Mouse (Mus musculus): ENCODE results near the gene Gpam. TPM values are rescaled to one million over a fixed set of nuclear protein-coding genes. Genes with fewer than 3 reads are reported as not detected.
A peak's percentile ranks its signal among the peaks of the same experiment; 100 is the strongest.
"Not testable (repeated sequence)": the region's sequence is repeated elsewhere in the genome, so short reads cannot be mapped to it uniquely, and the experiment has no call there.

The Gpam gene
- polyA plus RNA-seq (2012; ENCODE audit: insufficient read depth, insufficient read length, missing spikeins): 110 and 122 TPM in 2 replicates

DNA sequence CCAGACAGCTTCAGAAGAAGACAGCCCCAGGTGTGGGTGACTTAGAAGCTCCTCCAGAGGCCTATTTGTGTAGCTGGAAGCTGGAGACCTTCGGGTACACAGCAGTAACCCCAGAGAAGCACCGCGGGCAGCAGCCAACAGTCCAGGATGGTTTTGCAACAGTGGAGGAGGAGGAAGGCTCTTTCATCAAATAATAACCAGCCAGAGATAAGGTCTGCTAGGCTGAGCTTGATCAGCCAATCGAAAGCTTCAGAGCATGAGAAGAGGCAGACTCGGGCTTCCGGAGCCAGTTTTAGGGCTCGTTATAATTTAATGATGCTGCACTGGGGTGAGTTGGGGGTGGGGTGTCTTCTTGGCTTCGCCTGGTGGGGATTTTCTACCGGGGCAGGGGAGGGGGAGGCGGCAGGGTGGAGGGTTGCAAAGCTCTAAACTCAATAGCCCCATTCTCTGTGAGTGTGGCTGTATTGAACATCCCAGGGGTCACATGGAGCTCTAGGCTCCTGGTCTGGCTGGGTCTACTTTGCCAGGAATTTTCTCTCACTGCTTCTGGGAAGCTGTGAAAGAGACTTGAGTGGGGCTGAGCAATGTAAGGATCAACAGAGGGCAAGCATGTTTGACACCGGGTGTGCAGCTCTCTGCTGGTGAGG lies at the start of gene Gpam:
Gene Gpam (minus strand): TSS at position 167 of the 647 bp plus-strand sequence.
- Histone ChIP-seq H3K27ac (replicated peaks; ENCODE audit: low read depth, low read length) (no peak within 1 kb of the TSS), H3K4me3 (ENCODE audit: insufficient read depth, low read depth, low read length) (no peak within 1 kb of the TSS), H3K4me1 (ENCODE audit: control insufficient read depth, insufficient read depth, insufficient read length, low read length) (no peaks in the 10 kb centered on the region)

DNA sequence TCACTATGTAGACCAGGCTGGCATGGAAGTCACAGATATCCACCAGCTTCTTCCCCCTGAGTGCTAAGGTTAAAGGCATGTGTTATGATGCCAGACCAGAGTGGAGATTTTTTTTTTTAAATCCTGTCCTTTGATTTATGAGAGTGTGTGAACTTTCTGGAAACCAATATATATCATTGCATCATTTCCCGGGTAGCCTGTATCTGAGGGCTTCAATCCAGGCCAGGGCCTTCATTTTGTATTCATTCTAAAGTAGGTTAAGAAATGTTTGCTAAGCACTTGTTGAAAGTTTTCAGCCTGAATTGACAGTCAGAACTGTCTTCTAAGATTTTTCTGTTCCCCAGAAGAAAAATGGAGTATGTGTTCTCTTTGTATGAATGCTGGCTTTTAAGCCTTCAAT lies 44.5 kb upstream of the Gpam start:
- Histone ChIP-seq H3K4me3 (ENCODE audit: insufficient read depth, low read depth, low read length) (no peak overlapping the region), H3K4me1 (ENCODE audit: control insufficient read depth, insufficient read depth, insufficient read length, low read length) (peaks cover 4% of the 10 kb centered on the region), H3K27ac (replicated peaks; ENCODE audit: low read depth, low read length) (peak overlapping the region; percentile 79)

DNA sequence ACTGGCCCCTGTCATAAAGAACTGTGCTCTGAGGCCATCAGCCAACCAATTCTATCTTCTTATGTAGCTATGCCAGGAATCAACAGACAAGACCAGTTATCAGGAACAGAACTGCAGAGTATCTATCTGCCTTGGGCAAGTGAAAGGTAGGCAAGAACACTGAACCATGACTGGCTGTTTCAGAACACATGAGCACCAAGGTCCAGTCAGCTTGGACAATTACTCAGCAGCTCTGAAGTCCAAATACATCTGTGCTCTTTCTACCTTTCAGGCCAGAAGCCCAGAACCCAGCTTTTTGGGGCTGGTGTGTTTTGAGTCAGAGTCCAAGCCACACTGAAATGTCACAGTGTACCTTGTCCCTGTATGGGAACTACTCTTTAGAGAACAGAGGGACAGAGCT lies 43.4 kb upstream of the Gpam start:
- peaks cover 4% of the 10 kb centered on the region for H3K4me1 ChIP-seq (ENCODE audit: control insufficient read depth, insufficient read depth, insufficient read length, low read length)
- H3K27ac ChIP-seq (replicated peaks; ENCODE audit: low read depth, low read length): peak overlapping the region; percentile 51
- H3K4me3 ChIP-seq (ENCODE audit: insufficient read depth, low read depth, low read length): no peak overlapping the region

DNA sequence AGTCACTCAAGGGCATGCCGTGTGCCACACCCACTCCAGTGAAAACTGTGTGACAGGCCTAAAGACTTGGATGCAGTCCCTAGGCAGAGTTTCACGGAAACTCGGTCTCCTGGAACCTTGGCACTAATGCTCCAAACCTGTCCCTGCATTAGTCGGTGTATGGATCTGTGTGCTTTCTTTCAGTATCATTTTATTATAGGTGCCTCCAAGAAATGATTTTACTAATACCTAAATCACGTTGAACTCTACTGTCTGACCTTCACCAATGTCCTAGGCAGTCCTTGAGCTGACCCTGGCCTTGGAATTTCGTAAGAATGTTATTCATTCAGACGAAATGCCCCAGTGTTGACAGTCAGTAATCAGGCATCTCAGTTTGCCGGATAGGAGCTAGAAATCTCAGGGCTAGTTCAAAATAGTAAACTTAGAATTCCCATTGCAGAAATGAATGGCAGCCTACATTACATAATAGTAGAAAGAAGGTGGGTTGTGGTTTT lies 42.2 kb upstream of the Gpam start:
- peak overlapping the region; percentile 93 for H3K27ac ChIP-seq (replicated peaks; ENCODE audit: low read depth, low read length)
- H3K4me3 ChIP-seq (ENCODE audit: insufficient read depth, low read depth, low read length); H3K4me1 ChIP-seq (ENCODE audit: control insufficient read depth, insufficient read depth, insufficient read length, low read length): not testable (repeated sequence)

DNA sequence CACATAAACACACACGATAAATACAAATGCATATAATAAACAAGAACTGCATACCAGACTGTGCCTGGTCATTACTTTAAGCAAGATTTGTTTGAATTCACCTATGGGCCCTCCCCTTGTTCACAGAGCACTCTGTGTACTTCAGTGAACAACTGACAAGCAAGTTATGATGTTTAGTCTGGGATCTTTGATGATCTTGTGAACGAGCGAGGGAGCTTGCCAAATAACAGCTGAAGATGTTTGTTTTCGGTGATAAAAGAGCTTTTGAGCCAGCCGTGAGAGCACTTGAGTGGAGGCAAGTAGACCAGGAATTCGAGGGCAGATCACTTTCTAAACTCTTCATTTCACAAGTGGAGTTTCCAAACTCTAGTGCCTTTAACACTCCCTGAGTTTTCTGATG lies 41.3 kb upstream of the Gpam start:
- Histone ChIP-seq H3K4me3 (ENCODE audit: insufficient read depth, low read depth, low read length) (no peak overlapping the region), H3K4me1 (ENCODE audit: control insufficient read depth, insufficient read depth, insufficient read length, low read length) (peaks cover 7% of the 10 kb centered on the region)

DNA sequence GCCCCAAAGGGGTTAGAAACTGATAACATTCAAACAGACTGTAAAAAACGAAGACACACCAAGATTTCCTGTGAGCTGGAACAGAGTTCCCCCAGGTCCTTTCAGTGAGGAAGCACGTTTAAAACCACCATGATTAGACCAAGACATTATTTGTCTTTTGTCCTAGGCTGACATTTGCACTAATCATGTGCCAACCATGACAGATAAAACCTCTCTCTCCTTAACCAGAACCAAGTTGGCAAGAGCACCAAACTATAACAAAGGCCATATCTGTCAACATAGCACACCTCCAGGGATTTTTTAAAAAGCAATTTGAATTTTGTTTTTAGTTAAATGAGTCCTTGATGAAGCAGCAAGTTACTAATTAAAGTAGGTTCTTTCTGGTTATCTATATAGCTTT lies 40.7 kb upstream of the Gpam start:
- Histone ChIP-seq H3K27ac (replicated peaks; ENCODE audit: low read depth, low read length) (peak overlapping the region; percentile 97), H3K4me1 (ENCODE audit: control insufficient read depth, insufficient read depth, insufficient read length, low read length) (peaks cover 7% of the 10 kb centered on the region), H3K4me3 (ENCODE audit: insufficient read depth, low read depth, low read length) (no peak overlapping the region)

More for the DNA sequence above, 41.3 kb upstream of the Gpam start:
- peak overlapping the region; percentile 97 for H3K27ac ChIP-seq (replicated peaks; ENCODE audit: low read depth, low read length)

DNA sequence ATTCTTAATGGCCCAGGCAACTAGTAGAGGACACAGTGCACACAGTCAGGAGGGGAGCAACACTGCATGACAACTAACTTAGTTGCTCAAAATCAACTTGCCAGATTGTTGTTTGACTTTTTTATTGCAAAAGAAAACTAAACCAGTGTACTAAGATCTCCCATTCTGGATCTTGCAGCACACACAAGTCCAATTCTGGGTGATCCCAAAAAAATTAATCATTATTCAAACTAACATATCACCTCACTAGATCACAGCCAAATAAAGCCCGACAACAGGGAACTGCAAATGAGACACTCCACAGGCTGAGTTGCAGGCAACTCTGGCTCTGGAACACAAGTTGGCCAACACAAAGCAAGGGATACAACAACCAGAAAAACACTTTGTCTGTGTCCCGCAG lies 39.7 kb upstream of the Gpam start:
- Histone ChIP-seq H3K27ac (replicated peaks; ENCODE audit: low read depth, low read length) (peak overlapping the region; percentile 95), H3K4me1 (ENCODE audit: control insufficient read depth, insufficient read depth, insufficient read length, low read length) (peaks cover 7% of the 10 kb centered on the region), H3K4me3 (ENCODE audit: insufficient read depth, low read depth, low read length) (no peak overlapping the region)

DNA sequence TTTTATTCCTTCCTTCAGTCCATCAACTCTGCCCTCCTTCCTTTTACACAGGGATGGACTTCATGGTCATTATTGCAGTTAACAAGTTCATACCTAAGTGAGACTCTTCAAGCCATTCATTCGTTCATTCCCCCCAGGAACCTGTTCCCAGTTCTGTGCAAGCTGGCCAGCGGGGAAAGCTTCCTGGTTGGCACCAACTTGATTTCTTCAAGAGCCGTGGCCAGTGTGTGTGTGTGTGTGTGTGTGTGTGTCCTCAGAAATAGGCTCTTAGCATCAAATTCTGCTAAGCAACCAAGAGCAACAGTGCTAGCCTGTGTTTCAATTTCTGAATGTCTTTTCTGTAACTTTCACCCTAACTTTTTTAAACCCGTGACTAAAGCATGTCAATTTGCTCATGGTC lies 38.9 kb upstream of the Gpam start:
- no peak overlapping the region for H3K4me3 ChIP-seq (ENCODE audit: insufficient read depth, low read depth, low read length)
- H3K27ac ChIP-seq (replicated peaks; ENCODE audit: low read depth, low read length): peak overlapping the region; percentile 95
- peaks cover 7% of the 10 kb centered on the region; the same call in 1 of the 2 replicates for H3K4me1 ChIP-seq (ENCODE audit: control insufficient read depth, insufficient read depth, insufficient read length, low read length)

DNA sequence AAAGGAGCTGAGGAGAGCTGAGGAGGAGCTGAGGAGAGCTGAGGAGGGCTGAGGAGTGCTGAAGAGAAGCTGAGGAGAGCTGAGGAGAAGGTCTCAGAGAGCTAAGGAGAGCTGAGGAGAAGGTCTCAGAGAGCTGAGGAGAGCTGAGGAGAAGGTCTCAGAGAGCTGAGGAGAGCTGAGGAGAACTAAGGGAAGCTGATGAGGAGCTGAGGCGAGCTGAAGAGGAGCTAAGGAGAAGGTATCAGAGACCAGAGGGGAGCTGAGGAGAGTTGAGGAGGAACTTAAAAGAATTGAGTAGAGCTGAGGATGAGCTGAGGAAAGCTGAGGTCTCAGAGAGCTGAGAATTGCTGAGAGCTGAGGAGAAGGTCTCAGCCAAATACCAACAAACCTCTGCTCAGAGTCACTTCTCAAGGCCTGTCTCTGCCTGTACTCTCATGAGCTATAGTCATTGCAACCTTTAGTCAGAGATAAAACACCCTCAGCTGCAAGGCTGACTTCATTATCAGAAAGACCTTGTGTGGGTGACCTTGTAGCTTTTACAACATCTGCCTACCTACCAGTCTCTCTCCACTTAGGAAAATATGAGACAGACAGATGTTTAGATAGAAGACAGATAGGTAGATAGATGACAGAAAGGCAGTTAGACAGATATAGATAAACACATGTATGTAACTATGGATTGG lies 38.3 kb upstream of the Gpam start:
- no peak overlapping the region for H3K4me3 ChIP-seq (ENCODE audit: insufficient read depth, low read depth, low read length)
- H3K27ac ChIP-seq (replicated peaks; ENCODE audit: low read depth, low read length): peak overlapping the region; percentile 97
- H3K4me1 ChIP-seq (ENCODE audit: control insufficient read depth, insufficient read depth, insufficient read length, low read length): peaks cover 7% of the 10 kb centered on the region; the same call in 1 of the 2 replicates

DNA sequence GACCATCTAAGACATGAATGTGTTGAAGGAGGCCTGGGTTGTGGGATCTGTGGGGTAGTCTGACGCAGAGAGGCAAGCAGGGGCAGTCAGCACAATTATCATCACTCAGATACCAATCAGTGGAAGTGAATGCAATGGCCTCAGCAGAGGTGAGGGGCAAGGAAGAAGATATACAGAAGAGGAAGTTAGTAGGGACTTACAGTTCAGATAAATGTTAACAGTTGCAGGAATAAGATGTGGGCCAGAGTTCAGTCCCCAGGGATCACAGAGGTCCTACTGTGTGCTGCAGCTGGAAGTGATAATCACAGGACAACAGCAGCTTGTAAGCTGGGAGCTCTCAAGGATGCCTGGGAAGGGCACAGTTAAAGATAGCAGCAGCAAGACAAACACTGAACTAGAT lies 37.1 kb upstream of the Gpam start:
- Histone ChIP-seq H3K4me3 (ENCODE audit: insufficient read depth, low read depth, low read length) (no peak overlapping the region), H3K4me1 (ENCODE audit: control insufficient read depth, insufficient read depth, insufficient read length, low read length) (peaks cover 7% of the 10 kb centered on the region; the same call in 1 of the 2 replicates), H3K27ac (replicated peaks; ENCODE audit: low read depth, low read length) (peak overlapping the region; percentile 81)

DNA sequence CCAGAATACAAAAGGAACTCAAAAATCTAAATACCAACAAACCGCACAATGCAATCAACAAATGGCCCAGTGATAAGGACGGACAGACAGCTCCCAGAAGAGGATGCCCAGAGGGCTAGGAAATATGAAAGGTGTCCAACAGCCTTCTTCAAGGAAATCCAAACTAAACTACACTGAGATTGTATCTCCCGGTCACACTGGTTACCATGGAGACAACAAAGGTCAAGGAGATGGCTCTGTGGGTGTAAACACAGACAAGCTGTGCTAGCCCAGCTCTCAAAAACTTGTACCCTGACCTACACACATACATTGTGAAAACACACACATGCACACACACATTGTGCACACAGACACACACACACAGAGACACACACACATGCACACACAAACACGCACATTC lies 35.2 kb upstream of the Gpam start:
- no peak overlapping the region for H3K4me3 ChIP-seq (ENCODE audit: insufficient read depth, low read depth, low read length)
- H3K27ac ChIP-seq (replicated peaks; ENCODE audit: low read depth, low read length): no peak overlapping the region
- H3K4me1 ChIP-seq (ENCODE audit: control insufficient read depth, insufficient read depth, insufficient read length, low read length): peaks cover 6% of the 10 kb centered on the region; the same call in 1 of the 2 replicates

DNA sequence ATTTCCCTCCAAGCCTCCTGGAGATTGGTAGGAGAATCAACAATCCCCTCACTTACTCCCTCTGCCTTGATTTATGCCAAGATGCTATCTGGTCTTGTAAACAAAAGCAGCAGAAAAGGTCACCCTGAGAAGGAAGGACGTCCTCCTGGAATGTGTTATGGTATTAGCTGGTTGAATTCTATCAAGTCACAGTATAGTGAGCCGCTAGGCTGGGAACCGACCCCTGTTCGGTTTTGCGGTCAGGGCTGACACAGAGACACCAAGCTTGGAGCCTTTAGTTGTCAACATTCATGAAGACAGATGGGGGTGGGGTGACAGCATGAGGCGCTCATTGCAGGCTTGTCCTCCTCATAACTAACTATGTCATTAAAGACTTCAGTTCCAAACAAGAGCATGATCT lies 32.8 kb upstream of the Gpam start:
- Histone ChIP-seq H3K4me3 (ENCODE audit: insufficient read depth, low read depth, low read length) (no peak overlapping the region), H3K4me1 (ENCODE audit: control insufficient read depth, insufficient read depth, insufficient read length, low read length) (0 out of 2 replicates have a peak, but pooled peaks cover 3% of the 10 kb centered on the region), H3K27ac (replicated peaks; ENCODE audit: low read depth, low read length) (no peak overlapping the region)

DNA sequence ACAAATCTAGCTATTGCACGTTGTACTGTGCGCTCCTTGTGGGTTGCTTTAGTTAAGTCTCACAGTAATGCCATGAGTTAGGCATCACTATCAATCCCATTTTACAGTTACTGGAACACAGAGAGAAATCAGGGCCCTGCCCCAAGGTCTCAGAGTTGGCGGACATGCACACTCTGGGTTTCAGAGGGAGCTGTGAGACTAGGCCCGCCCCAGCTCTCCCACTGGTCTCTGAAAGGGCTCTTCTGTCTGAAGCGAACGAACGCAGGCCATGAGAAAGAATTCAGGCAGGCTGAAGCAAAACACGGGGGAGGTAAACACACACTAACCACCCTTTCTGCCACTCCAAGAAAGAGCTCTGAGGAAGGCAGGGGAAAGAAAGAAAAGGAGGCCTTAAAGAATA lies 31.6 kb upstream of the Gpam start:
- H3K4me1 ChIP-seq (ENCODE audit: control insufficient read depth, insufficient read depth, insufficient read length, low read length): no peaks in the 10 kb centered on the region
- H3K4me3 ChIP-seq (ENCODE audit: insufficient read depth, low read depth, low read length): no peak overlapping the region
- no peak overlapping the region for H3K27ac ChIP-seq (replicated peaks; ENCODE audit: low read depth, low read length)

DNA sequence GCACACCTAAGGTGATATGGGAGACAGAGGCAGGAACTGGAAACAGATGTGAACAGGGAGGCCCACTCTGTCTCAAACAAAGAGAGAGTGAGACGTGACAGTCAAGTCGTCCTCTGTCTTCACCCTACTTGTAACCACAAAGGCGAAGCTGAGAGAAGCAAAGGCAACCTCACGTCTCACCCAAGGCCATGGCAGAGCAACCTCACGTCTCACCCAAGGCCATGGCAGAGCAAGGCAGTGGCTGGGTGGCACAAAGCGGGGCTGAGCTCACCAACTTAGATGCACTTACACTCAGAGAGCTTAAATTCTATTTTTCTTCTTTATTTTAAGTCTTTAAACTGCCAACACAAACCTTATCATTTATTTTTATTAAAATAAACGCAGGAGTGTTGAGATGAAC lies 30.0 kb upstream of the Gpam start:
- no peak overlapping the region for H3K27ac ChIP-seq (replicated peaks; ENCODE audit: low read depth, low read length)
- no peaks in the 10 kb centered on the region for H3K4me1 ChIP-seq (ENCODE audit: control insufficient read depth, insufficient read depth, insufficient read length, low read length)
- H3K4me3 ChIP-seq (ENCODE audit: insufficient read depth, low read depth, low read length): no peak overlapping the region

DNA sequence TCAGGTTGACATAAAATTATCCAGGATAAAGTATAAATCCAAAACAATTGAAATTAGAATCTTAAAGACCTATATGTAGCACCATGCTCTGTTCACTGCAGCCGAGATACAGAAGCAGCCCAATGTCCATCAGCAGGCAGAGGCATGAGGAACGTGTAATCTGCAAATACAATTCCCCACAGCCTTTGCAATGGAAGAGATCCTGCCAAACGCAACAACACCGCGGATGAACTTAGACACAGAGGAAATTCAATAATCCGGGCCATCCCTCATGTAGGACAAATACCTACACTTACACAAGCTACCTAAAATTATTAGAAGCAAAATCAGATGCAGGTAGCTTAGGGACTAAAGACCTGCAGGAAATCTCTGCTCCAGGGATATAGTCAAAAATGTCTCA lies 25.9 kb upstream of the Gpam start:
- no peaks in the 10 kb centered on the region for H3K4me1 ChIP-seq (ENCODE audit: control insufficient read depth, insufficient read depth, insufficient read length, low read length)
- no peak overlapping the region for H3K27ac ChIP-seq (replicated peaks; ENCODE audit: low read depth, low read length)

DNA sequence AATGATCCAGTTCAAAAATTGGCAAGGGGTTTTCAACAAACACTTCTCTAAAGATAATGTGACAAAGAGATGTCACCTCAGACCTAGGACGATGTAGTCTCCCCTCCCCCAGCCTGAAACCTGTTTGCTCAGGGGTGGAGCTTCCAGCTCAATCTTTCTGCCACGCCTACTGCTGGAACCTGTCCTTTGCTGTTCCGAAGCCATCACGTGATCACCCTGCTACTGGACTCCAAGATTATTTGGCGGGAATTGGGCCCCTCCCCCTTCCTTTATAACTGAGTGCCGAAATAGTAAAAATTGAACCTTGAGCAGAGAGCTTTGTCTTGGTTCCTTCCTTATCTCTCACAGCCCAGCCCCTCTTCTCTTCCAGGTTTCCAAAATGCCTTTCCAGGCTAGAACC lies 25.2 kb upstream of the Gpam start:
- H3K4me3 ChIP-seq (ENCODE audit: insufficient read depth, low read depth, low read length); H3K27ac ChIP-seq (replicated peaks; ENCODE audit: low read depth, low read length); H3K4me1 ChIP-seq (ENCODE audit: control insufficient read depth, insufficient read depth, insufficient read length, low read length): not testable (repeated sequence)

More for the DNA sequence above, 25.9 kb upstream of the Gpam start:
- no peak overlapping the region for H3K4me3 ChIP-seq (ENCODE audit: insufficient read depth, low read depth, low read length)

Data from brown adipose tissue, adult 24 weeks (tissue).